Mouse (Mus musculus) bone marrow, adult 2 months (tissue): Measurements from ENCODE around the gene Tlcd1. TPM values are rescaled to one million over a fixed set of nuclear protein-coding genes. Genes with fewer than 3 reads are reported as not detected.
A peak's percentile ranks its signal among the peaks of the same experiment; 100 is the strongest.

Experiments
- H3K27ac ChIP-seq: fragments of 200-500 bp; 2 replicates; pipeline ENCODE4 v1.5.1; 2012; ENCODE audit warnings: low read depth, mild to moderate bottlenecking, control low read depth, inconsistent platforms, low read length; ENCODE audit not compliant: control insufficient read depth, poor library complexity, insufficient read depth
- H3K4me1 ChIP-seq: fragments of 200-500 bp; 2 replicates; pipeline ENCODE4 v1.6.1; 2011; ENCODE audit warnings: low read length; ENCODE audit not compliant: control insufficient read depth, insufficient read depth
- H3K4me3 ChIP-seq: fragments of 200-500 bp; replicated peaks from 2 replicates; pipeline ENCODE3; 2011; ENCODE audit warnings: mild to moderate bottlenecking, low read depth, low read length, control low read depth; ENCODE audit not compliant: control insufficient read depth
- CTCF ChIP-seq: fragments of 200-500 bp; IDR thresholded peaks from 2 replicates; pipeline ENCODE4 v1.5.1; 2011; ENCODE audit warnings: low read length, control low read depth; ENCODE audit not compliant: control insufficient read depth, insufficient read depth
- POLR2A ChIP-seq: fragments of 200-500 bp; IDR thresholded peaks from 2 replicates; pipeline ENCODE4 v1.6.1; 2011; ENCODE audit warnings: low read depth, mild to moderate bottlenecking, control low read depth, low read length, borderline replicate concordance; ENCODE audit not compliant: control insufficient read depth
- WGBS: fragments of 180-500 bp; shearing (Covaris S2); methylation state at CpG from one replicate; pipeline ENCODE4 v1.1.7; 2018; 5-methylcytosine and 5-hydroxymethylcytosine counted together
- polyA plus RNA-seq: library from polyadenylated mRNA; stranded (reverse); fragments of >200 nt; gene quantifications from 2 replicates; pipeline ENCODE4 v1.2.4, GENCODE M21; 2011; ENCODE audit warnings: low replicate concordance; ENCODE audit not compliant: missing spikeins, insufficient read depth, insufficient read length

The Tlcd1 gene
- polyA plus RNA-seq, 1 experiment = 66.6 TPM

GRCm38 (mm10) chr11:78177903-78178858 lies 1.7 kb downstream of the Tlcd1 start:
- peak; percentile 76 for TF ChIP-seq POLR2A
- TF ChIP-seq CTCF = peak; percentile 98
- peak overlapping the region; percentile 97 for H3K27ac ChIP-seq
- H3K4me3 ChIP-seq = peak overlapping the region; percentile 96
- WGBS = under 1% methylated on average over 83 of the region's 84 CpGs
- H3K4me1 ChIP-seq = no peaks in the 10 kb centered on the region; the same call in none of the 2 replicates

GRCm38 (mm10) chr11:78178859-78179437 lies 2.4 kb downstream of the Tlcd1 start:
- no peak for TF ChIP-seq POLR2A
- Histone ChIP-seq H3K4me3 (peak overlapping the region; percentile 86), H3K27ac (peak overlapping the region; percentile 83), H3K4me1 (no peaks in the 10 kb centered on the region; the same call in none of the 2 replicates)
- 3% methylated on average over 29 of the region's 29 CpGs for WGBS

GRCm38 (mm10) chr11:78179438-78179999 lies 3.0 kb downstream of the Tlcd1 start:
- TF ChIP-seq CTCF (no peak), POLR2A (no peak)
- Histone ChIP-seq H3K4me3 (peak overlapping the region; percentile 86), H3K4me1 (no peaks in the 10 kb centered on the region; the same call in none of the 2 replicates), H3K27ac (peak overlapping the region; percentile 83)
- 39% methylated on average over 8 of the region's 8 CpGs for WGBS

- Histone ChIP-seq H3K4me1 (no peaks in the 10 kb centered on the region; the same call in none of the 2 replicates), H3K27ac (no peak overlapping the region), H3K4me3 (peak overlapping the region; percentile 18)
- TF ChIP-seq POLR2A (no peak), CTCF (no peak)
- WGBS = 75% methylated on average over 6 of the region's 6 CpGs
Observed at GRCm38 (mm10) chr11:78180081-78180761, 3.7 kb downstream of the Tlcd1 start.

- TF ChIP-seq CTCF = no peak
- Histone ChIP-seq H3K4me1 (no peaks in the 10 kb centered on the region; the same call in none of the 2 replicates), H3K27ac (no peak overlapping the region), H3K4me3 (no peak overlapping the region)
- WGBS = 36% methylated on average over 2 of the region's 2 CpGs
Observed at GRCm38 (mm10) chr11:78181830-78182357, 5.4 kb downstream of the Tlcd1 start.

GRCm38 (mm10) chr11:78182450-78182849 lies 5.9 kb downstream of the Tlcd1 start:
- H3K4me1 ChIP-seq = no peaks in the 10 kb centered on the region; the same call in none of the 2 replicates
- TF ChIP-seq CTCF (no peak), POLR2A (no peak)
- 5% methylated on average over 7 of the region's 7 CpGs for WGBS
- H3K4me3 ChIP-seq = peak overlapping the region; percentile 28
- H3K27ac ChIP-seq = peak overlapping the region; percentile 88

GRCm38 (mm10) chr11:78182961-78183844 lies 6.7 kb downstream of the Tlcd1 start, which contains the start of gene Rpl23a:
Gene Rpl23a (minus strand): TSS chr11:78183584.
- Histone ChIP-seq H3K4me1 (no peaks in the 10 kb centered on the region; the same call in none of the 2 replicates), H3K27ac (peak within 1 kb of the TSS; percentile 88), H3K4me3 (peak within 1 kb of the TSS; percentile 97)
- WGBS = under 1% methylated on average over 38 of the region's 38 CpGs
- TF ChIP-seq CTCF = no peak
- no peak; the same call in 1 of the 2 replicates for TF ChIP-seq POLR2A
